Mouse (Mus musculus): ENCODE data around the gene Abcc5. TPM values are rescaled to one million over a fixed set of nuclear protein-coding genes. Genes with fewer than 3 reads are reported as not detected.
"Not testable (repeated sequence)": the region's sequence is repeated elsewhere in the genome, so short reads cannot be mapped to it uniquely, and the experiment has no call there.

Gene Abcc5
- polyA plus RNA-seq, 1 experiment from 2014 or later: 64.0 TPM

DNA sequence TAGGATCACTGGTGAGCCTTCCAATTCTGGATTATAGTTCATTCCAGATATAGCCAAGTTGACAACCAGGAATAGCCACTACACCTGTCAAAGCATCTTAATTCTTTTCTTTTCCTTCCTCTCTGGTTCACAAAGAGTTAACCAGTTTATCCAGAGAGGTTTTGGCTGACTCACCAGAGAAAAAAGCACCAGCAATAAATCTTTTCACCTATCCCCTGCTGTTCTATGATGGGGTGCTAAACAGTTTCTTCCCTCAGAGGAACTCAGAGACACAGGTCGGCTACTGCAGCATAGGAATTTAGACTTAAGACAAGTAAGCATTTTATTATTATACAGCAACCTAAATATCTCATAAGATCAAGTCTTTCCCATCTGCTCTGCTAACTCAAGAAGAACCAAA lies 29.9 kb upstream of the Abcc5 start:
- ATAC-seq (ENCODE audit: low FRiP score, low TSS enrichment): no peak
- 3% methylated on average over 1 of the region's 1 CpGs for WGBS
- no peak overlapping the region for H3K27ac ChIP-seq (ENCODE audit: low read depth, low read length)
- no peak overlapping the region for H3K9ac ChIP-seq (ENCODE audit: low read depth, low read length)
- H3K27me3 ChIP-seq (ENCODE audit: control insufficient read depth, insufficient read depth, low read length): no peaks in the 10 kb centered on the region
- H3K4me3 ChIP-seq (ENCODE audit: low read length): no peak overlapping the region
- no peaks in the 10 kb centered on the region for H3K4me1 ChIP-seq (ENCODE audit: control insufficient read depth, insufficient read depth, low read length)
- H3K36me3 ChIP-seq (ENCODE audit: control insufficient read depth, insufficient read depth, low read length): no peaks in the 10 kb centered on the region
- no peaks in the 10 kb centered on the region for H3K9me3 ChIP-seq (ENCODE audit: control insufficient read depth, low read length)
- H3K4me2 ChIP-seq (replicated peaks; ENCODE audit: low read depth, low read length): no peak overlapping the region

DNA sequence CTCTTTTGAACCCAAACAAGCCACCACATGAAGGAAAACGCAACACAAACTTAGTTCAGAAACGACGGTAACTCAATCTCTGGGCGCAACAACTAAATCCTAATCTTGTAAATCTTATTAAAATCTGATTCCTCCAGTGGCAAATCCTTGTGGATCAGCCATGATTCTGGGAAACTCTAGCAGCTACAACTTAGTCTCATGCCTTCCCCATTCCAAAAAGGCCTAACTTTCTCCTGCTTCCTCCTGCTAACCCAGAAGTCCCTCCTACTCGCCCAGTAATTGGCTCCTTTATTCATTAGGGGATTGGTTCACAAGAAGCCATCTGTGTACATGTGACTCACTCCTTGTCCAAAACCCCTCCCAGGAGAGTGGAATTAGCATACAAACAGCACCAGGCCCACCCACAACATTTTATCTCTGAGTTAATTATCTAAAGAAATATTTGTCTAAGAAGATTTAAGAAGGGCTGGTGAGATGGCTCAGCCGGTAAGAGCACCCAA lies 28.0 kb upstream of the Abcc5 start:
- H3K4me3 ChIP-seq (ENCODE audit: low read length): no peak overlapping the region
- 93% methylated on average over 6 of the region's 6 CpGs for WGBS
- no peak overlapping the region for H3K9ac ChIP-seq (ENCODE audit: low read depth, low read length)
- H3K4me2 ChIP-seq (replicated peaks; ENCODE audit: low read depth, low read length): no peak overlapping the region
- ATAC-seq (ENCODE audit: low FRiP score, low TSS enrichment): no peak
- H3K27me3 ChIP-seq (ENCODE audit: control insufficient read depth, insufficient read depth, low read length): no peaks in the 10 kb centered on the region
- H3K27ac ChIP-seq (ENCODE audit: low read depth, low read length): no peak overlapping the region
- no peaks in the 10 kb centered on the region for H3K4me1 ChIP-seq (ENCODE audit: control insufficient read depth, insufficient read depth, low read length)
- H3K36me3 ChIP-seq (ENCODE audit: control insufficient read depth, insufficient read depth, low read length): no peaks in the 10 kb centered on the region
- H3K9me3 ChIP-seq (ENCODE audit: control insufficient read depth, low read length): no peaks in the 10 kb centered on the region

DNA sequence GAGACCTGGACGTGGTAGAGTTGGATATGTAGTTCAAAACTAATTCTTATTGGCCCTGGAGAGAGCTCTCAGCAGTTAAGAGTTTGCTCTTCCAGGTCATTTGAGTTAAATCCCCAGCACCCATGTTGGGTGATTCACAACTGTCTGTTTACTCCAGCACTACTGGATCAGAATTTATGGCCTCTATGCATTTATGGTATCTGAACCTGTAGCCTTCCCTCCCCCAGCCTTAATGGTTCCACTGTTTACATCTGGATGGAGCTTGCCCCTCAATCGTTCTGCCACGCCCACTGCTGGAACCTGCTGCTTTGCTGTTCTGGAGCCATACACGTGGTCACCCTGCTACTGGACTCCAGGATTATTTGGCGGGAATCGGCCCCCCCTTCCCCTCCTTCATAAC lies 25.6 kb upstream of the Abcc5 start:
- Histone ChIP-seq H3K4me2 (replicated peaks; ENCODE audit: low read depth, low read length) (no peak overlapping the region), H3K36me3 (ENCODE audit: control insufficient read depth, insufficient read depth, low read length) (no peaks in the 10 kb centered on the region), H3K9ac (ENCODE audit: low read depth, low read length) (no peak overlapping the region), H3K9me3 (ENCODE audit: control insufficient read depth, low read length) (no peaks in the 10 kb centered on the region), H3K27ac (ENCODE audit: low read depth, low read length) (no peak overlapping the region), H3K4me1 (ENCODE audit: control insufficient read depth, insufficient read depth, low read length) (no peaks in the 10 kb centered on the region), H3K4me3 (ENCODE audit: low read length) (no peak overlapping the region), H3K27me3 (ENCODE audit: control insufficient read depth, insufficient read depth, low read length) (no peaks in the 10 kb centered on the region)
- WGBS: 66% methylated on average over 6 of the region's 6 CpGs
- no peak for ATAC-seq (ENCODE audit: low FRiP score, low TSS enrichment)

DNA sequence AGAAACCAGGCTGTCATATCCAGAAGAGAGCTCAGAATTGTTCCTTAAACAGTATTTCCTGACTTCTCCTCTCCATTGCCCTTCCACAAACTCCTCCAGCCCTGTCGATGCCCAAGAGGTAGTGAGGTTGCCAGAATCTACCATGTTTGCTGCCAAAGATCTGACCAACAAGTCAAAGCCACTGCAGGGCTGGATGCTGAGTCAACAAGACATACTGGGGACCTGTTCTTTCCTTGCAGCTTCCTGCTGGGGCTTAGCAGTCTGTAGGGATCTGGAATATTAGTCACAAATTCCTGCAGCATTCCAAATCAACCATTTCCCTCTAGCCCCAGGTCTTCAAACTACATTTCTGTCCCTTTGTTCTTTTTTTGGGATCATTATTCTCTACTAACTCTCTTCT lies 19.7 kb upstream of the Abcc5 start:
- H3K9ac ChIP-seq (ENCODE audit: low read depth, low read length): no peak overlapping the region
- no peak overlapping the region for H3K4me3 ChIP-seq (ENCODE audit: low read length)
- no peaks in the 10 kb centered on the region for H3K4me1 ChIP-seq (ENCODE audit: control insufficient read depth, insufficient read depth, low read length)
- no peaks in the 10 kb centered on the region for H3K9me3 ChIP-seq (ENCODE audit: control insufficient read depth, low read length)
- no peak for ATAC-seq (ENCODE audit: low FRiP score, low TSS enrichment)
- H3K36me3 ChIP-seq (ENCODE audit: control insufficient read depth, insufficient read depth, low read length): no peaks in the 10 kb centered on the region
- no peaks in the 10 kb centered on the region for H3K27me3 ChIP-seq (ENCODE audit: control insufficient read depth, insufficient read depth, low read length)
- H3K27ac ChIP-seq (ENCODE audit: low read depth, low read length): no peak overlapping the region
- 81% methylated on average over 1 of the region's 1 CpGs for WGBS
- no peak overlapping the region for H3K4me2 ChIP-seq (replicated peaks; ENCODE audit: low read depth, low read length)

DNA sequence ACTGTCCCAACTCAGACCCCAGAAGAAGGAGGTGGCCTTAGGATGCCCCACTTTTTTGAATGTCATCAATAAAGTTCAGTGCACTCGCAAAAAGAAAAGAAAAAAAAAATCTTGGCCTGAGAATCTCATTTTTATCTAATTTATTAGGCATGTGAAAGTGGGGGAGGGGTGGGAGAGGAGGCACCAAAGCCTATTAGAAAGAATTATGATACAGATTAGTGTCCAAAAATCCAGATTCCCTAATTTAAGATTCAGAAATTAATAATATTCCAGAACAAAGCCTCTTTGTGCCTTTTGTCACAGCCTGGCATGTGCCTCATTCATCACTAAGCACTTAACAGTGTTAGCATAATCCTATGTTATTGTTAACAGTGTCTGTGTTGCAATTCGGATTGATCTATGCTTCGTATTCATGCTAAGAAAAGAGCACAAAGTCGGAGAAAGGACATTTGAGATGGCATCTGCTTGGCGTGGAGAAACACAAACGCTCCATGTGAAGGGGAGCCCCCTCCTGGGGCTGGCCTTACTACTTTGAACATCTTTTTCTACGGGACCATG lies 18.7 kb upstream of the Abcc5 start:
- H3K9ac ChIP-seq (ENCODE audit: low read depth, low read length): no peak overlapping the region
- H3K27me3 ChIP-seq (ENCODE audit: control insufficient read depth, insufficient read depth, low read length): no peaks in the 10 kb centered on the region
- no peaks in the 10 kb centered on the region for H3K36me3 ChIP-seq (ENCODE audit: control insufficient read depth, insufficient read depth, low read length)
- no peak for ATAC-seq (ENCODE audit: low FRiP score, low TSS enrichment)
- no peak overlapping the region for H3K4me3 ChIP-seq (ENCODE audit: low read length)
- WGBS: 62% methylated on average over 7 of the region's 7 CpGs
- no peak overlapping the region for H3K27ac ChIP-seq (ENCODE audit: low read depth, low read length)
- no peaks in the 10 kb centered on the region for H3K4me1 ChIP-seq (ENCODE audit: control insufficient read depth, insufficient read depth, low read length)
- H3K4me2 ChIP-seq (replicated peaks; ENCODE audit: low read depth, low read length): no peak overlapping the region
- no peaks in the 10 kb centered on the region; the same call in 1 of the 2 replicates for H3K9me3 ChIP-seq (ENCODE audit: control insufficient read depth, low read length)

DNA sequence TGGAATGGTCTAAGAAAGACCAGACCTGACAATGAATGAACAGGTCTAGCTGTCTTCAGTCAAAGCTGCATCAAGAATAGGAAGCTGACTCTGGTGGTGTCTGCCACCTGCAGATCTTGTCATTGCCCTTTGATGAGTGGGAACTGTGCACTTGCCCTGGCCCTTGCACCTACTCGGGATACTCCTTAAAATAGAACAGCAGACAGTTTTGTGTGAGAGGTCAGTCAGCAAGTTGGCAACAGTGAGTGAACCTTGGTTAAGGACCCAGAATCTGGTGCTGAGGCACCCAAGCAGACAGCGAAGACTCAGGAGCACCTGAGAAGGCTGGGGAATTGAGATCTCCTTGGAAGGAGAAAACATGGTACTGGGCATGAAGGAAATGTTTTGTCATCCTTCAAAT lies 16.7 kb upstream of the Abcc5 start:
- Histone ChIP-seq H3K4me1 (ENCODE audit: control insufficient read depth, insufficient read depth, low read length) (no peaks in the 10 kb centered on the region), H3K4me3 (ENCODE audit: low read length) (no peak overlapping the region), H3K9me3 (ENCODE audit: control insufficient read depth, low read length) (peaks cover 2% of the 10 kb centered on the region; the same call in 1 of the 2 replicates), H3K27me3 (ENCODE audit: control insufficient read depth, insufficient read depth, low read length) (no peaks in the 10 kb centered on the region), H3K27ac (ENCODE audit: low read depth, low read length) (no peak overlapping the region), H3K4me2 (replicated peaks; ENCODE audit: low read depth, low read length) (no peak overlapping the region), H3K9ac (ENCODE audit: low read depth, low read length) (no peak overlapping the region), H3K36me3 (ENCODE audit: control insufficient read depth, insufficient read depth, low read length) (no peaks in the 10 kb centered on the region)
- ATAC-seq (ENCODE audit: low FRiP score, low TSS enrichment): no peak
- WGBS: 80% methylated on average over 2 of the region's 2 CpGs

DNA sequence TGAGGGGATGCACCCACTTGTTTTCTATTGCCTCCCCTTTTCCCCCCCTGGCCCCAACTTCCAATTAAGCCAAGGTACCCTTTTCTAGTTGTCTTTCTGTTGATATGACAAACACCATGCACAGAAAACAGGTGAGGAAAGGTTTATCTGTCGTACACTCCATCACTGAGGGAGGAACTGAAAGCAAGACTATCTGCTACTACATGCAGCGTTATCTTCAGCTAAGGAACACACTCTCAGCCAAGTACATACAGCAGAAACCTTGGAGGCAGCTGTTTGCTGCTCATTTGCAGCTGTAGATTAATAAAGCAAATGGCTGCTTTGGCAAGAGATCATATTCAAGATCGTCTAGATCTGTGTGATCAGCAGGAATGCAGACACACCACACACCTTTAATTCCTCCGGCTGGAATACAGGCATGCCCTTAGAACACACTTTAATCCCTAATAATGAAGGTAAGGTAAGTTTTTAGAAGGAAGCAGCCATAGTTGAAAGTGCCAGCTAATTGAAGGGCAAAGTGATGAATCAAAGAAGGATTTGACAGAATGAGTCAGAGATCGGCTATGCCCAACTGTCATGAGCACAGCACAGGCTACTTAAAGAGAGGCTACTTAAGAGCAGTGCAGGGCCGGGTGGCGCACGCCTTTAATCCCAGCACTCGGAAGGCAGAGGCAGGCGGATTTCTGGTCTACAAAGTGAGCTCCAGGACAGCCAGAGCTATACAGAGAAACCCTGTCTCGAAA lies 12.7 kb upstream of the Abcc5 start:
- no peak for ATAC-seq (ENCODE audit: low FRiP score, low TSS enrichment)
- 91% methylated on average over 11 of the region's 11 CpGs for WGBS
- Histone ChIP-seq H3K9ac (ENCODE audit: low read depth, low read length) (no peak overlapping the region), H3K27me3 (ENCODE audit: control insufficient read depth, insufficient read depth, low read length) (no peaks in the 10 kb centered on the region), H3K36me3 (ENCODE audit: control insufficient read depth, insufficient read depth, low read length) (no peaks in the 10 kb centered on the region), H3K4me2 (replicated peaks; ENCODE audit: low read depth, low read length) (no peak overlapping the region), H3K4me1 (ENCODE audit: control insufficient read depth, insufficient read depth, low read length) (no peaks in the 10 kb centered on the region), H3K4me3 (ENCODE audit: low read length) (no peak overlapping the region), H3K27ac (ENCODE audit: low read depth, low read length) (no peak overlapping the region), H3K9me3 (ENCODE audit: control insufficient read depth, low read length) (peaks cover 2% of the 10 kb centered on the region; the same call in 1 of the 2 replicates)

DNA sequence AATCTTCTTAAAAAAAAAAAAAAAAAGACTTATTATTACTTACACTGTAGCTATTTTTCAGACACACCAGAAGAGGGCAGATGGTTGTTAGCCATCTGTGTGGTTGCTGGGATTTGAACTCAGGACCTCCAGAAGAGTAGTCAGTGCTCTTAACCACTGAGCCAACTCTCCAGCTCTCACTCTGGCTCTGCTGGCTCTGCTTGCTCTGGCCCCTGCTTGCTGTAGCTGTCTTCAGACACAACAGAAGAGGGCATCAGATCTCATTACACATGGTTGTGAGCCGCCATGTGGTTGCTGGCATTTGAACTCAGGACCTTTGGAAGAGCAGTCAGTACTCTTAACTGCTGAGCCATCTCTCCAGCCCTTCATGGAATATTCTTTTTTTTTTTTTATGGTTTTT lies 11.9 kb upstream of the Abcc5 start:
- 75% methylated on average over 1 of the region's 1 CpGs for WGBS
- ATAC-seq (ENCODE audit: low FRiP score, low TSS enrichment): not testable (repeated sequence)

DNA sequence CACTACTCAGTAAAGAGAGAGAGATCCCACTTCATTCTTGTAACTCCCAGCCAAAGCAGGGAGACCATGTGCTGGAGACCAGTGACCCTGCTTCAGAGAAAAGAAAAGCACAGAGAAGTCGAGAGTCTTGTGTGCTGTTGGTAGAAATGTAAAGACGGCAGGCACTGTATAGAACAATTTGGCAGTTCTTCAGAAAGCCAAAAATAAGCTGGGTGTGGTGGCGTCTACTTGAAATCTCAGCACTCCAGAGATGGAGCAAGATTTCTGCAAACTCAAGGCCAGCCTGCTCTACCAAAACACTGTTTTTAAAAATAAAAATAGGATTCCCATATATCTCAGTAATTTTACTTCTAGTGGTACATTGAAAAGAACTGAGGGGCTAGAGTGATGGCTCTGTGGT lies 10.1 kb upstream of the Abcc5 start:
- Histone ChIP-seq H3K4me2 (replicated peaks; ENCODE audit: low read depth, low read length) (no peak overlapping the region), H3K27me3 (ENCODE audit: control insufficient read depth, insufficient read depth, low read length) (no peaks in the 10 kb centered on the region), H3K9ac (ENCODE audit: low read depth, low read length) (no peak overlapping the region), H3K4me1 (ENCODE audit: control insufficient read depth, insufficient read depth, low read length) (no peaks in the 10 kb centered on the region), H3K9me3 (ENCODE audit: control insufficient read depth, low read length) (peaks cover 2% of the 10 kb centered on the region; the same call in 1 of the 2 replicates), H3K27ac (ENCODE audit: low read depth, low read length) (no peak overlapping the region), H3K36me3 (ENCODE audit: control insufficient read depth, insufficient read depth, low read length) (no peaks in the 10 kb centered on the region), H3K4me3 (ENCODE audit: low read length) (no peak overlapping the region)
- 83% methylated on average over 3 of the region's 3 CpGs for WGBS
- ATAC-seq (ENCODE audit: low FRiP score, low TSS enrichment): no peak

More for the DNA sequence above, 11.9 kb upstream of the Abcc5 start:
- H3K4me2 ChIP-seq (replicated peaks; ENCODE audit: low read depth, low read length); H3K27ac ChIP-seq (ENCODE audit: low read depth, low read length); H3K9me3 ChIP-seq (ENCODE audit: control insufficient read depth, low read length); H3K4me1 ChIP-seq (ENCODE audit: control insufficient read depth, insufficient read depth, low read length); H3K4me3 ChIP-seq (ENCODE audit: low read length); H3K9ac ChIP-seq (ENCODE audit: low read depth, low read length); H3K27me3 ChIP-seq (ENCODE audit: control insufficient read depth, insufficient read depth, low read length); H3K36me3 ChIP-seq (ENCODE audit: control insufficient read depth, insufficient read depth, low read length): not testable (repeated sequence)

All from kidney, embryonic 14.5 days (tissue).